Mouse (Mus musculus) cerebellum, postnatal 4 days (tissue): ENCODE measurements at regions not wholly inside any gene's neighbourhood (a gene's known extent, or its start where the extent isn't known, plus 50 kb on each side); places are given as distances from the start of the nearest gene placed in this dataset.

Source experiments
- DNase-seq, 2 experiments: peaks; one replicate each; pipeline ENCODE4 v3.0.0; 2022; ENCODE audit warnings: low spot score in 2 of 2, mixed read lengths in 1 of 2

- no peak for DNase-seq
Measured at GRCm38 (mm10) chr3:29890764-29891163, 657.0 kb downstream of the Mecom start.

GRCm38 (mm10) chr3:29890286-29890685, 657.5 kb downstream of the Mecom start:
- DNase-seq: no peak

GRCm38 (mm10) chr3:29889638-29890037, 658.2 kb downstream of the Mecom start:
- no peak for DNase-seq

GRCm38 (mm10) chr3:29879966-29880365, 667.8 kb downstream of the Mecom start:
- DNase-seq: no peak

- no peak for DNase-seq
Measured at GRCm38 (mm10) chr3:29875768-29876167, 672.0 kb downstream of the Mecom start.

GRCm38 (mm10) chr3:29862437-29862836, 685.4 kb downstream of the Mecom start:
- DNase-seq: no peak

GRCm38 (mm10) chr3:29852465-29852864, 695.3 kb downstream of the Mecom start:
- no peak for DNase-seq

GRCm38 (mm10) chr3:29835432-29835831, 712.4 kb downstream of the Mecom start:
- DNase-seq: no peak

- DNase-seq: no peak
Measured at GRCm38 (mm10) chr3:29834884-29835283, 712.9 kb downstream of the Mecom start.

GRCm38 (mm10) chr3:29831346-29831745, 716.5 kb downstream of the Mecom start:
- DNase-seq: no peak

- DNase-seq: peak in 1 of 2 experiments; percentile 39
Measured at GRCm38 (mm10) chr3:29822622-29823370, 725.0 kb downstream of the Mecom start.

GRCm38 (mm10) chr3:29816964-29817363, 730.8 kb downstream of the Mecom start:
- DNase-seq: no peak

GRCm38 (mm10) chr3:29813276-29813675, 731.5 kb downstream of the Egfem1 start:
- DNase-seq: no peak

- DNase-seq: peak in 1 of 2 experiments; percentile 19
Measured at GRCm38 (mm10) chr3:29812480-29813240, 730.8 kb downstream of the Egfem1 start.

- no peak for DNase-seq
Measured at GRCm38 (mm10) chr3:29806046-29806445, 724.2 kb downstream of the Egfem1 start.

- DNase-seq: no peak
Measured at GRCm38 (mm10) chr3:29803456-29803855, 721.6 kb downstream of the Egfem1 start.

GRCm38 (mm10) chr3:29801081-29801480, 719.3 kb downstream of the Egfem1 start:
- DNase-seq: no peak

- no peak for DNase-seq
Measured at GRCm38 (mm10) chr3:29774365-29774764, 692.5 kb downstream of the Egfem1 start.

- DNase-seq: no peak
Measured at GRCm38 (mm10) chr3:29771194-29771593, 689.4 kb downstream of the Egfem1 start.

- DNase-seq: no peak
Measured at GRCm38 (mm10) chr3:29768592-29768991, 686.8 kb downstream of the Egfem1 start.

- DNase-seq: no peak
Measured at GRCm38 (mm10) chr3:29764021-29764420, 682.2 kb downstream of the Egfem1 start.

GRCm38 (mm10) chr3:29757821-29758494, 676.1 kb downstream of the Egfem1 start:
- DNase-seq: peak in 1 of 2 experiments; percentile 20
